Mouse (Mus musculus): ENCODE results near the gene Gm10057. TPM values are rescaled to one million over a fixed set of nuclear protein-coding genes. Genes with fewer than 3 reads are reported as not detected.
"Not testable (repeated sequence)": the region's sequence is repeated elsewhere in the genome, so short reads cannot be mapped to it uniquely, and the experiment has no call there.

The Gm10057 gene
- not detected in 2 replicates for polyA plus RNA-seq (2012; rRNA removed)

- DNase-seq; H3K4me1 ChIP-seq (replicated peaks; ENCODE audit: control insufficient read depth, insufficient read depth, low read length); H3K36me3 ChIP-seq (ENCODE audit: control insufficient read depth, insufficient read depth, low read length); H3K27ac ChIP-seq (ENCODE audit: control insufficient read depth, insufficient read depth, low read length); H3K27me3 ChIP-seq (ENCODE audit: control insufficient read depth, insufficient read depth, low read length); H3K4me3 ChIP-seq (ENCODE audit: control insufficient read depth, insufficient read depth, low read length): not testable (repeated sequence)
These were observed at the start of gene Gm10057 for GRCm38 (mm10) chrX:154054939-154055338. TSS of gene Gm10057 (minus strand) at chrX:154055039.

- H3K4me3 ChIP-seq (ENCODE audit: control insufficient read depth, insufficient read depth, low read length); H3K4me1 ChIP-seq (replicated peaks; ENCODE audit: control insufficient read depth, insufficient read depth, low read length); H3K27me3 ChIP-seq (ENCODE audit: control insufficient read depth, insufficient read depth, low read length); H3K27ac ChIP-seq (ENCODE audit: control insufficient read depth, insufficient read depth, low read length); H3K36me3 ChIP-seq (ENCODE audit: control insufficient read depth, insufficient read depth, low read length); DNase-seq: not testable (repeated sequence)
These were observed 21.1 kb downstream of the Gm10057 start, which contains the start of gene 4921511M17Rik for GRCm38 (mm10) chrX:154033727-154034126. TSS of gene 4921511M17Rik (minus strand) at chrX:154033827.

GRCm38 (mm10) chrX:154012540-154012939 is 42.3 kb downstream of the Gm10057 start, which contains the start of gene Samt1:
TSS of gene Samt1 (minus strand) at chrX:154012640.
- not testable (repeated sequence) for H3K4me1 ChIP-seq (replicated peaks; ENCODE audit: control insufficient read depth, insufficient read depth, low read length); H3K27ac ChIP-seq (ENCODE audit: control insufficient read depth, insufficient read depth, low read length); H3K27me3 ChIP-seq (ENCODE audit: control insufficient read depth, insufficient read depth, low read length); H3K4me3 ChIP-seq (ENCODE audit: control insufficient read depth, insufficient read depth, low read length); DNase-seq; H3K36me3 ChIP-seq (ENCODE audit: control insufficient read depth, insufficient read depth, low read length)

Other genes with a start within 250 kb of the Gm10057 start
- 0.36 and 1.2 TPM in 2 replicates for gene Spin2c, start 222.8 kb downstream of the Gm10057 start, polyA plus RNA-seq (2012; rRNA removed)
- gene Samt1, start 42.4 kb downstream of the Gm10057 start, polyA plus RNA-seq (2012; rRNA removed): not detected in 2 replicates
- gene 4921511M17Rik, start 21.2 kb downstream of the Gm10057 start, polyA plus RNA-seq (2012; rRNA removed): not detected in 2 replicates
- gene Gm15140, start 65.6 kb upstream of the Gm10057 start, polyA plus RNA-seq (2012; rRNA removed): not detected in 2 replicates

All from thymus, adult 2 months (tissue).